Mouse (Mus musculus) midbrain, embryonic 11.5 days (tissue): Measurements from ENCODE around the gene Idh1. TPM values are rescaled to one million over a fixed set of nuclear protein-coding genes. Genes with fewer than 3 reads are reported as not detected.

Experiments
- ATAC-seq: fragments of 200-750 bp; cut with Nextera tagmentation; 2 replicates; pipeline ENCODE4 v1.8.0; 2017; ENCODE audit warnings: moderate TSS enrichment, moderate library complexity; ENCODE audit not compliant: low FRiP score
- DNase-seq: peaks from one replicate; pipeline ENCODE4 v3.0.0; 2015; ENCODE audit warnings: low spot score; ENCODE audit errors: missing footprints
- H3K27ac ChIP-seq: fragments of 300-500 bp; sonication (generic); 2 replicates; pipeline ENCODE4 v1.5.1; 2014; ENCODE audit warnings: low read depth, low read length
- H3K27me3 ChIP-seq: fragments of 300-500 bp; sonication (generic); 2 replicates; pipeline ENCODE4 v1.6.1; 2014; ENCODE audit warnings: mild to moderate bottlenecking, low read length, moderate library complexity, mixed read lengths; ENCODE audit not compliant: control insufficient read depth, insufficient read depth
- H3K36me3 ChIP-seq: fragments of 300-500 bp; sonication (generic); 2 replicates; pipeline ENCODE4 v1.6.1; 2014; ENCODE audit warnings: mild to moderate bottlenecking, low read length, moderate library complexity, mixed read lengths; ENCODE audit not compliant: control insufficient read depth, insufficient read depth
- H3K4me1 ChIP-seq: fragments of 300-500 bp; sonication (generic); 2 replicates; pipeline ENCODE4 v1.6.1; 2014; ENCODE audit warnings: low read length; ENCODE audit not compliant: control insufficient read depth, insufficient read depth
- H3K4me2 ChIP-seq: fragments of 300-500 bp; sonication (generic); 2 replicates; pipeline ENCODE4 v1.6.1; 2014; ENCODE audit warnings: mild to moderate bottlenecking, moderate library complexity
- H3K4me3 ChIP-seq: fragments of 300-500 bp; sonication (generic); 2 replicates; pipeline ENCODE4 v1.5.1; 2014; ENCODE audit warnings: low read depth, low read length
- H3K9ac ChIP-seq: fragments of 300-500 bp; sonication (generic); 2 replicates; pipeline ENCODE4 v1.6.1; 2014; ENCODE audit warnings: low read length
- H3K9me3 ChIP-seq: fragments of 300-500 bp; sonication (generic); 2 replicates; pipeline ENCODE4 v1.6.1; 2016; ENCODE audit warnings: low read length; ENCODE audit not compliant: control insufficient read depth
- WGBS: fragments of 180-500 bp; shearing (Covaris S2); extraction: QIAGEN DNeasy Blood & Tissue Kit; methylation state at CpG from one replicate; pipeline ENCODE4 v1.1.7; 2014; 5-methylcytosine and 5-hydroxymethylcytosine counted together
- polyA plus RNA-seq: library from polyadenylated mRNA; unstranded; fragments of >200 nt; fragmentation: Nextera tagmentation; extraction: Ambion mirVana; gene quantifications from 2 replicates; pipeline ENCODE4 v1.2.1, GENCODE M21; 2014

Idh1 gene
- polyA plus RNA-seq, 1 experiment from 2014 or later, result 433 TPM

DNA sequence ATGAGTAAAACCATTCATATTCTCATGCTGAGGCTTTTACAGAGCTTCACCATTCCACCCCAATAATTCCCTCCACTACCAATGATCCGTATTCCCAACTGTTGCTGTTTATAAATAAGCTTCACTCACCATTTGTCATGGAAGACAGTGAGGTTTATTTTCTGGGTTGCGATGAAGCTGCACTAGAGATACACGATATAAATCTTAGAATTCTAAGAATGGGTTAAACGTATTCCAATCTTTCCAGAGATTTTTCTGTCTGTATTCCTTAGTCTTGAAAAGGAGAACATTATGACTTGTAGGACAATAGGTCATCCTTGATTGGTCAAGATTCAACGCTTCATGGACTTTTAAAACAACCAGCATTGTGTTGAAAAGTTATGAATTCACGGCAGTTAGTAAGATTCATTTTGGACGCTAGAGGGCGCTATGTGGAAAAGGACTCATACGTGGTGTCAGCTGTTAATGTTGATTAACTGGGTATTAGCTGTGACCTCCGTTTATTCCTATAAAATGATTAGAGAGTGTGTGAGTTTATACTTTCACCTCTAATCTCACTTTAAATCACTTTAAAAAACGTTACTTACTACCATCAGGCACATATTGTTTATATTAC lies 6.6 kb downstream of the Idh1 start:
- H3K9ac ChIP-seq, result peak overlapping the region; percentile 87; the same call in 1 of the 2 replicates
- H3K4me2 ChIP-seq, result peak overlapping the region; percentile 54
- H3K4me3 ChIP-seq, result peak overlapping the region; percentile 58
- ATAC-seq (peak; percentile 0; the same call in 1 of the 2 replicates), DNase-seq (peak; percentile 97)
- no peaks in the 10 kb centered on the region for H3K9me3 ChIP-seq
- WGBS, result 5% methylated on average over 11 of the region's 11 CpGs
- H3K36me3 ChIP-seq, result no peaks in the 10 kb centered on the region
- H3K27ac ChIP-seq, result peak overlapping the region; percentile 79
- no peaks in the 10 kb centered on the region for H3K27me3 ChIP-seq
- peaks cover 14% of the 10 kb centered on the region for H3K4me1 ChIP-seq

DNA sequence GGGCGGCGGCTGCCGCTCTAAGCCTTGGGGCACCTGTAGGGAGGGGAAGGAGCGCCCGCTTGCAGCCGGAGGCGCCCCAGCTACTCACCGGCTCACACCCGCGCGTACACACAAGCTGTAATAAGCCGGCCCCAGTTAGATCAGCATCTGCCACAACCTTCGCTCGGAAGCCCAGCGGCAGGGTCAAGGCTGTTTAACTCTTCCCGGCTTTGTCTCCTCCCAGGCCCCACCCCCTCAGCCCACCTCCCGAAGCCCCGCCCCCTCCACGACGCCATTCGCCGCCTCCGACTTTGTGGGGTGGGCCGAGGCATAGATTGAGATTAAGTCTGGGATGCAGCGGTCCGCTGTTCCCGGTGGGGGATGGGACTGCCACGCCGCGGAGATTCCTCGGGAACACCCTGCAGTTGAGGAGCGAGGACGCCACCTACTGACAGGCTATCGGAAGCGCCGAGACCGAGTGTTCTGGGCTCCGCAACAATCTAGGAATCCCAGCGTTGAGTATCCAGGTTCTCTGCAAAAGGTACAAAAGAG lies 7.3 kb downstream of the Idh1 start:
- peak; percentile 99 for DNase-seq
- Histone ChIP-seq H3K27me3 (no peaks in the 10 kb centered on the region), H3K4me3 (peak overlapping the region; percentile 58), H3K9me3 (no peaks in the 10 kb centered on the region), H3K36me3 (peaks cover 2% of the 10 kb centered on the region; the same call in 1 of the 2 replicates), H3K27ac (peak overlapping the region; percentile 93), H3K4me2 (peak overlapping the region; percentile 54), H3K4me1 (peaks cover 14% of the 10 kb centered on the region), H3K9ac (peak overlapping the region; percentile 87)
- ATAC-seq, result peak; percentile 94
- WGBS, result under 1% methylated on average over 39 of the region's 39 CpGs

DNA sequence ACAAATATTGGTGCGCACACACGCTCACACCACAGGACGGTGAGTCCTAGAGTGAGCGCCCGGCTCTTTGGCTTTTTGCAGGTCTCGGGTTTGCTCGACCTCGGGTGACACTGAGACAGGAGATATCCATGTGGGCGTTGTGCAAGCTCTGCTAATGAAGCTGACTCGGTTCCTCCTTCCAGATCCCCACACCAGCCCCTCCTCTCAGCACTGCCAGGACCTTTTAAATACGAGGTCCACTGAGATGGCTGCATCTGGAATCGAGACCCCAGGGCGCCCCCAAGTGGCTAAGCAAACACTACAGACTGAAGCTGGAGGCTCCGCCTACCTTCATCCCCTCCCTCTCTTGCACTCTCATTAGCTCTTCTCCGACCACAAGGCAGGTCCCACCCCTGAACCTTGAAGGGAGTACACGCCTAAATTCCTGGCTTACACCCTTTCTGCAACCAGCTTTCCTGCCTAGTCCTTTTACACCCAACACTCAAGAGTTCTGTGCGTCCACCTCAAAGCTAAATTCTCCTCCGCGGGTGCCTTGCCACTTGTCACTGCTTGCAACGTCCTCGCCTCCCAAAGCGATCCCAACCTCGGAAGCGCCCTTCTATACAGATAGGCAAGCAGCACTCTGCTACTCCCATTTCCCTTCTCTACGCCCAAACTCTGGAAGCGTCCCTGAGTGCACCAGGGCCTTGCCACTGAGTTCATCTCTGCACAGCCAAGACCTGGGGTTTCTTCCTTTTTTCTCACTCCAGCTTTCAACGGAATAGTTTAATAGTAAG lies 8.0 kb downstream of the Idh1 start:
- H3K9me3 ChIP-seq, result no peaks in the 10 kb centered on the region
- peaks cover 2% of the 10 kb centered on the region; the same call in 1 of the 2 replicates for H3K36me3 ChIP-seq
- 7% methylated on average over 27 of the region's 27 CpGs for WGBS
- peak overlapping the region; percentile 54 for H3K4me2 ChIP-seq
- ATAC-seq (peak; percentile 82), DNase-seq (peak; percentile 97)
- no peaks in the 10 kb centered on the region for H3K27me3 ChIP-seq
- peak overlapping the region; percentile 58 for H3K4me3 ChIP-seq
- H3K27ac ChIP-seq, result peak overlapping the region; percentile 93
- peaks cover 14% of the 10 kb centered on the region for H3K4me1 ChIP-seq
- peak overlapping the region; percentile 87 for H3K9ac ChIP-seq

DNA sequence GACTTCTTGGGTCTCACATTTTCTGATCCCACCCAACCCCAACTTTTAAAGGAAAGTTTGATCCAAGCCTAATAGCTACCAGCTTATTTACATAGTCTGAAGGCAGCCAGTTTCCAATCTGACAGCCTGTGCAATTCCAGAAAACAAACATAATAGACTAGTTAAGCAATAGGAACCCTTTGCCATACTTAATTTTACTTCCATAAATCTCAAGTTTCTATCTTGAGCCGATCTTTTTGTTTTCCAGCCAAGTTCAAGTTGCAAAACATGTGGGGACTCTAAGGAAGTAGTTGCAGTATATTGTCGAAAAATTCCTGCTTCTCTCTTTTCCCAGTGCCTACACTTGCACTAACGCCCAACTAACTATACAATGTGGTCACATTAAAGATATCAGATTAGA lies 8.8 kb downstream of the Idh1 start:
- H3K9ac ChIP-seq, result peak overlapping the region; percentile 87
- H3K36me3 ChIP-seq, result peaks cover 2% of the 10 kb centered on the region; the same call in 1 of the 2 replicates
- H3K4me3 ChIP-seq, result peak overlapping the region; percentile 58
- 72% methylated on average over 3 of the region's 3 CpGs for WGBS
- ATAC-seq, result no peak
- H3K9me3 ChIP-seq, result no peaks in the 10 kb centered on the region
- peaks cover 16% of the 10 kb centered on the region for H3K4me1 ChIP-seq
- peak; percentile 79 for DNase-seq
- H3K27me3 ChIP-seq, result no peaks in the 10 kb centered on the region
- peak overlapping the region; percentile 54 for H3K4me2 ChIP-seq
- no peak overlapping the region for H3K27ac ChIP-seq

DNA sequence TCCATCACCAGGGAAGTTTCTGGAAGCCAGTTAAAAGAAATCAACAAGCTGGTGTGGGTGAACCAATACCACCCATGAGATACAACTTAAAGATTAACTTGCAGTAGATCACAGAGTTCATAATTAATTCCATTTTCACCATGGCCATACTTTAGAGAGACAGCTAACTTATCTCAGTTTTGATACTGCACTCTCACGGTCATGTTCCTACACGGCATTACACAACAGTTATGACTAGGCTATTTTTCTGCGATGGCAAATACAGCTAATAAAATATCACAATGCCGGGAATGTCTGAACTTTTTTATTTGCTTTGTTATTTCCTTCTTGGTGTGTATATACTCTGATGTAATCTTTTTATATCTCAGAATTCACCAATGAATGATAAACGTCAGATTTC lies 9.4 kb downstream of the Idh1 start:
- Histone ChIP-seq H3K36me3 (peaks cover 2% of the 10 kb centered on the region; the same call in 1 of the 2 replicates), H3K9me3 (no peaks in the 10 kb centered on the region), H3K27me3 (no peaks in the 10 kb centered on the region), H3K27ac (no peak overlapping the region), H3K4me2 (no peak overlapping the region), H3K9ac (no peak overlapping the region), H3K4me1 (peaks cover 16% of the 10 kb centered on the region), H3K4me3 (no peak overlapping the region)
- 91% methylated on average over 5 of the region's 5 CpGs for WGBS
- no peak for DNase-seq
- ATAC-seq, result no peak

DNA sequence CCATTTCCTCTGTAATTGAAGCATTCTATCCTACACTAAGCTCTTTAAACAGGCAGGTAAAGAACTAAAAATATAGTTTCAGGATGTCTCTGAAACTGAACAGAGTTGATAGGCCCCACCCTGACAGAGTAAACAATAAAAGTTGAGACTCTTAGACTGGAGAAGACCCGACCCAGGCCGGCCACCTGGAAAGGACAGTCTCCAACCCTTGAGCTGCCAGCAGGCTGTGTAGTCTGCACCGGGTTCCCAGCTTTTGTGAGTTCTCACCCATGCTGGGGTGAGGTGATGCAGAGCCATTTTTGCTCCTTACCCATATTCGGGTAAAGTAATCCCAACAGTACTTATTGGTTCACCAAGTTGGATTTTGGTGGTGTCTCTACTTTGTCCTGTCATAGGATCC lies 10.1 kb downstream of the Idh1 start:
- 75% methylated on average over 4 of the region's 4 CpGs for WGBS
- H3K4me1 ChIP-seq, result peaks cover 16% of the 10 kb centered on the region
- ATAC-seq (no peak), DNase-seq (no peak)
- H3K27me3 ChIP-seq, result no peaks in the 10 kb centered on the region
- H3K27ac ChIP-seq, result no peak overlapping the region
- no peak overlapping the region for H3K9ac ChIP-seq
- no peak overlapping the region for H3K4me2 ChIP-seq
- H3K9me3 ChIP-seq, result no peaks in the 10 kb centered on the region
- H3K4me3 ChIP-seq, result no peak overlapping the region
- peaks cover 5% of the 10 kb centered on the region; the same call in 1 of the 2 replicates for H3K36me3 ChIP-seq

DNA sequence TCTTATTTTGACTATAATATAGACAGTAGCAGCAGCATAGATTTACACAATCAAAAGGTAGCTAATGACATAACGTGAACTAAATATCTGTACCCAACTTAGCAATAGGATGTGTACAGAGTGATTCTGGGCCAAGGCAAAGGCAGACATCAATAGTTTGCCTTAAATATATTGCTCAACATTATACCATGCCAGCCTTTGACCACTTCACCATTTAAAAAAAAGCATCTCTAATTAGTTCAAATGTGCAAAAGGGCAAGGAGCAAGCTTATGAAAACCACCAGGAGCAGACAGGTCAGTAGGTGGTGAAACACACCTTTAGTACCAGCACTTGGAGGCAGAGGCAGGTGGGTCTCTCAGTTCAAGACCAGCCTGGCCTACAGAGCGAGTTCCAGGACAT lies 12.6 kb downstream of the Idh1 start:
- 84% methylated on average over 2 of the region's 2 CpGs for WGBS
- no peaks in the 10 kb centered on the region for H3K27me3 ChIP-seq
- no peak overlapping the region for H3K4me3 ChIP-seq
- H3K9me3 ChIP-seq, result no peaks in the 10 kb centered on the region
- ATAC-seq (no peak), DNase-seq (no peak)
- H3K4me2 ChIP-seq, result no peak overlapping the region
- no peak overlapping the region for H3K27ac ChIP-seq
- H3K4me1 ChIP-seq, result peaks cover 14% of the 10 kb centered on the region
- H3K36me3 ChIP-seq, result peaks cover 16% of the 10 kb centered on the region
- H3K9ac ChIP-seq, result no peak overlapping the region

DNA sequence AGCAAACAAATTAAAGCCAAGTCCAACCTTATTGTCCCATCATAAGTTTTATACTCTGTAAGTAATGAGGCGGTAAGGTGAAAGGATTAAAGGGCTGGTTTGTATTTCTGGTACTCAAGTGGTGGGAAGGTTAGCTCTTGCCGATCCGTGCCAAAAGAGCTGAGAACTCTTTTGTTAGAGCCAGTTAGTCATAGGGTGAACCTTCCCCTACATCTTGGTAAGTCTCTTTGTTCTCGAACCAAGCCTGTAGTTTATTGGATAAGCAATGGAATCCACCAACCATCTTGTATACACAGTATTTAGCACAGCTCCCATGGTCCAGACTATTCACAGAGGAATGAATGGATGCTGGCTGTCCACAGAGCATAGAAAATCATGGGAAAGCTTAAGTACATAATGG lies 14.7 kb downstream of the Idh1 start:
- 70% methylated on average over 4 of the region's 4 CpGs for WGBS
- DNase-seq (no peak), ATAC-seq (no peak)

DNA sequence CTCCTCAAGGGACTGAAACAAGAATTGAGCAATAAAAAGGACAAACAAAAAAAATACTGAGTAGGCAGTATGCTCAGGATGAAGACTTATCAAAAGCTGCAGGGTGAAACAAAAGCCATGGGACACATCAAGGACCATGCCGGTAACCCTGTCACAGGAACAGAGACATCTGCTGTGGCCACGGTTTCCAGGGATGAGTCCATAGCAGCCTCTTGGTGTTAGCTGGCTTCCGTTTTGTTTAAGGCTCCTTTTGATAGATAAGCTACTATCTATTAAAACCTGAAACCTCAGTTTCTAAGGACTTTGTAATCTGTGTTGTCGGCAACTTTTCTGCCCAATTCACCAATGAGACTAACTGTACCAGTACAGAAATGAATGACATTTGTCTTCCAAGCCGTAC lies 16.4 kb downstream of the Idh1 start:
- no peak overlapping the region for H3K27ac ChIP-seq
- H3K4me2 ChIP-seq, result no peak overlapping the region
- peaks cover 33% of the 10 kb centered on the region for H3K36me3 ChIP-seq
- H3K4me1 ChIP-seq, result peaks cover 2% of the 10 kb centered on the region; the same call in 1 of the 2 replicates
- WGBS, result 95% methylated on average over 5 of the region's 5 CpGs
- no peaks in the 10 kb centered on the region for H3K27me3 ChIP-seq
- no peak overlapping the region for H3K9ac ChIP-seq
- no peaks in the 10 kb centered on the region for H3K9me3 ChIP-seq
- DNase-seq, result no peak
- H3K4me3 ChIP-seq, result no peak overlapping the region
- no peak for ATAC-seq

More for the DNA sequence above, 14.7 kb downstream of the Idh1 start:
- peaks cover 5% of the 10 kb centered on the region; the same call in 1 of the 2 replicates for H3K4me1 ChIP-seq
- no peak overlapping the region for H3K27ac ChIP-seq
- H3K9me3 ChIP-seq, result no peaks in the 10 kb centered on the region
- H3K4me3 ChIP-seq, result no peak overlapping the region
- no peaks in the 10 kb centered on the region for H3K27me3 ChIP-seq
- H3K36me3 ChIP-seq, result peaks cover 28% of the 10 kb centered on the region
- H3K4me2 ChIP-seq, result no peak overlapping the region
- H3K9ac ChIP-seq, result no peak overlapping the region
